Mouse (Mus musculus): Measurements from ENCODE around the gene Dgat2.

- TF ChIP-seq CTCF (IDR thresholded peaks at IDR 0.05; ENCODE audit: low read depth, low read length) (no peak), EP300 (IDR thresholded peaks at IDR 0.05; ENCODE audit: insufficient read depth, low read depth, low read length) (no peak), POLR2A (IDR thresholded peaks at IDR 0.05; ENCODE audit: insufficient read depth, low read length) (no peak)
These were observed 44.7 kb upstream of the Dgat2 start for GRCm38 (mm10) chr7:99227267-99227666.

All from ES-Bruce4 (cell line).